28 mouse cellular contexts compared by ENCODE assay signal in genomic region chr1:73727781-73728180, GRCm38 (mm10).
"Had no signal": no experiment of that assay in that cellular context is flagged by ENCODE, and none has a peak within 500 bp of the region (broad histone marks: within the 10 kb centered on the region; RNA-seq: fewer than 3 reads in every experiment).

No protein-coding gene starts in this region.

- DNase-seq: layer of hippocampus, postnatal 36 days; left cerebral cortex, postnatal 4 days; liver; liver, embryonic 13.5 days; liver, postnatal 0 days; lung, adult 18-20 months; lung, adult 2 months; midbrain, embryonic 14.5 days had no signal

- H3K4me1 ChIP-seq: limb, embryonic 10.5 days; limb, embryonic 12.5 days; limb, embryonic 13.5 days; limb, embryonic 15.5 days; liver, embryonic 12.5 days; liver, embryonic 13.5 days; liver, embryonic 15.5 days; megakaryocyte, embryonic 14.5 days; midbrain, embryonic 10.5 days; midbrain, embryonic 12.5 days; midbrain, embryonic 13.5 days; midbrain, embryonic 15.5 days; neural tube, embryonic 12.5 days; neural tube, embryonic 13.5 days had no signal

- H3K9ac ChIP-seq: limb, embryonic 12.5 days; limb, embryonic 13.5 days; limb, embryonic 15.5 days; liver, embryonic 12.5 days; liver, embryonic 13.5 days; liver, embryonic 14.5 days; liver, embryonic 15.5 days; liver, postnatal 0 days; midbrain, embryonic 12.5 days; midbrain, embryonic 13.5 days; midbrain, embryonic 15.5 days; neural tube, embryonic 12.5 days; neural tube, embryonic 13.5 days had no signal

- H3K4me2 ChIP-seq: limb, embryonic 12.5 days; limb, embryonic 13.5 days; limb, embryonic 15.5 days; liver, embryonic 11.5 days; liver, embryonic 12.5 days; liver, embryonic 13.5 days; liver, embryonic 15.5 days; midbrain, embryonic 11.5 days; midbrain, embryonic 12.5 days; midbrain, embryonic 13.5 days; midbrain, embryonic 15.5 days; neural tube, embryonic 12.5 days; neural tube, embryonic 13.5 days had no signal

- H3K9me3 ChIP-seq: limb, embryonic 10.5 days; limb, embryonic 12.5 days; limb, embryonic 13.5 days; limb, embryonic 15.5 days; liver, embryonic 12.5 days; liver, embryonic 13.5 days; liver, embryonic 15.5 days; megakaryocyte, embryonic 14.5 days; midbrain, embryonic 10.5 days; midbrain, embryonic 12.5 days; midbrain, embryonic 13.5 days; midbrain, embryonic 15.5 days; neural tube, embryonic 12.5 days; neural tube, embryonic 13.5 days had no signal

- ATAC-seq: liver, embryonic 12.5 days; liver, postnatal 0 days; midbrain, embryonic 13.5 days; midbrain, embryonic 15.5 days; midbrain, embryonic 16.5 days had no signal

- H3K4me3 ChIP-seq: left cerebral cortex, adult 2 months; limb, embryonic 10.5 days; limb, embryonic 12.5 days; limb, embryonic 13.5 days; limb, embryonic 15.5 days; liver, embryonic 12.5 days; liver, embryonic 13.5 days; liver, embryonic 15.5 days; megakaryocyte, embryonic 14.5 days; midbrain, embryonic 10.5 days; midbrain, embryonic 12.5 days; midbrain, embryonic 13.5 days; midbrain, embryonic 15.5 days; myocyte; neural tube, embryonic 12.5 days; neural tube, embryonic 13.5 days had no signal

- H3K27me3 ChIP-seq: limb, embryonic 12.5 days; limb, embryonic 13.5 days; limb, embryonic 15.5 days; liver, embryonic 12.5 days; liver, embryonic 13.5 days; liver, embryonic 15.5 days; megakaryocyte, embryonic 14.5 days; midbrain, embryonic 12.5 days; midbrain, embryonic 13.5 days; midbrain, embryonic 15.5 days; neural tube, embryonic 12.5 days; neural tube, embryonic 13.5 days had no signal

- H3K36me3 ChIP-seq: limb, embryonic 10.5 days; limb, embryonic 12.5 days; limb, embryonic 13.5 days; limb, embryonic 15.5 days; liver, embryonic 12.5 days; liver, embryonic 13.5 days; liver, embryonic 15.5 days; midbrain, embryonic 10.5 days; midbrain, embryonic 12.5 days; midbrain, embryonic 13.5 days; midbrain, embryonic 15.5 days; neural tube, embryonic 12.5 days; neural tube, embryonic 13.5 days had no signal

- H3K27ac ChIP-seq: left cerebral cortex, adult 2 months; limb, embryonic 10.5 days; limb, embryonic 12.5 days; limb, embryonic 13.5 days; limb, embryonic 15.5 days; liver, embryonic 12.5 days; liver, embryonic 13.5 days; liver, embryonic 14.5 days; liver, embryonic 15.5 days; macrophage; midbrain, embryonic 10.5 days; midbrain, embryonic 12.5 days; midbrain, embryonic 13.5 days; midbrain, embryonic 15.5 days; neural tube, embryonic 12.5 days; neural tube, embryonic 13.5 days had no signal
